Mouse (Mus musculus) thymus, adult 2 months (tissue): ENCODE measurements around the gene Gm12216.

ENCODE experiments used
- CTCF ChIP-seq: fragments of 200-500 bp; IDR thresholded peaks from 2 replicates; pipeline ENCODE4 v1.5.1; 2012; ENCODE audit warnings: mild to moderate bottlenecking, control low read depth, low read length, moderate library complexity, borderline replicate concordance; ENCODE audit not compliant: control insufficient read depth, poor library complexity, insufficient read depth; ENCODE audit errors: extremely low read depth
- POLR2A ChIP-seq: fragments of 200-500 bp; IDR thresholded peaks from 2 replicates; pipeline ENCODE4 v1.6.1; 2012; ENCODE audit warnings: mild to moderate bottlenecking, low read length, control low read depth, moderate library complexity; ENCODE audit not compliant: control insufficient read depth, poor library complexity, insufficient read depth; ENCODE audit errors: extremely low read depth

DNA sequence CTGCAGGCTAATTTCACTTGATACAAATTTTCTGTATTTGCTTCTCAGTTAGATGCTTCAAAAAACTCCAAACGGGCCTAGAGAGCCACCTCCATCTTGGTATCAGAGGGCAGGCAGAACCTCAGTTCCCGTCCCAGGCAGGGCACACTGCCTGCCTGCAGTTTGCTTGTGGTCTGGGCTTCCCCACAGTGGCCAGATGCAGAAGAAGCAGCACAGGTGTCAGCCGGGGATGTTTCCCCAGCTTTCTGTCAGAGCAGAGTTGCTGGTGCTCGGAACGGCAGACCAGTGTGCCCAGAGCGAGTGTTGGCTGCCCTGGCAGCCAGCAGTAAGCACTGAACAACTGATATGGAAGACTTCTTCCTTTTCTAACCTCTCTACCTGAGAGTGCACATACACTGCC lies 19.9 kb downstream of the Gm12216 start:
- peak; percentile 52; the same call in 1 of the 2 replicates for TF ChIP-seq CTCF
- TF ChIP-seq POLR2A = no peak
